Mouse (Mus musculus): ENCODE results near the gene Blnk.

The Blnk gene

DNA sequence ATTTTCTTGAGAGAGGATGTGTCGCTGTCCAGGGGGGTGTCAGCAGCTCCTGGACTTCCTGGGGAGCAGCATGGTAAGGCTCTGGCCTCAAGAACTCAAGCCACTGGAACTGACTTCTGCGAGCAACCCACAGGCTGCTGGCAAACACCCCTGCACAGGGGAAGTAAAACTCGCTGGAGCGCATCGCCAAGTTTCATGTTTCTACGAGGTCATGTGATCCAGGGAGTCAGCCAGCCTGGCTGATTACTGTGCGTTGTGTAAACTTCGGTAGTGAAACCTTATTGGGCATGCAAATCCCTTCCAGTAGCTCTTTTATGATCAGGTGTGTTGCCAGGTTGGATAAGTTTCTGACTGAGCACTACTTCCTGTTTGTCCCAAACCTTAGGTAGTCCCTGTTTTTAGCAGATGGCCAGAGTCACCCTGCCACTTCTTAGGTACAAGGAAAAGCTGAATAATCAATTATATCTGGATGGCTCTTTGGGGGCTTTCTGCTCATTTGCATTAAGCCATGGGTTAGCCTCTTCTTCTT lies at the start of gene Blnk:
Gene Blnk, minus strand, starts transcription at position 479 of the 529 bp plus-strand sequence.
- DNase-seq, result peak; percentile 44

DNA sequence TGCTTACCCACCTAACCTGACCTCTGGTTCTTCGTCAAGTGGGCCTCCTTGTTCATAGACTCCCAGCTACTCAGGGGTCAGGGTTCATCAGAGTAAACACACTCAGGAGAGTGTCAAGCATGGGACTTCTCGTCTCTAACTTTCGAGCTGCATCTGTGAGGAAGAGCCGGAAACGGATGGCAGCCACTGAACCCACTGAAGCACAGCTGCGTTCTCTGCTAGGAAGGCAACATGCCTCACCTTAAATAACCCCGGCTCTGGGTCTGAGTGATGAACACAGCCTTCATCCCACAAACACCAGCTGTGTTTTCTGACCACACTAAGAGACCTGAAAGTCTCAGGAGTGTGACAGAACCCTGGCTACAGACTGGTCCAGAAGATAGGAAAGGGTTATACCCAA lies 44.8 kb upstream of the Blnk start:
- no peak for DNase-seq

DNA sequence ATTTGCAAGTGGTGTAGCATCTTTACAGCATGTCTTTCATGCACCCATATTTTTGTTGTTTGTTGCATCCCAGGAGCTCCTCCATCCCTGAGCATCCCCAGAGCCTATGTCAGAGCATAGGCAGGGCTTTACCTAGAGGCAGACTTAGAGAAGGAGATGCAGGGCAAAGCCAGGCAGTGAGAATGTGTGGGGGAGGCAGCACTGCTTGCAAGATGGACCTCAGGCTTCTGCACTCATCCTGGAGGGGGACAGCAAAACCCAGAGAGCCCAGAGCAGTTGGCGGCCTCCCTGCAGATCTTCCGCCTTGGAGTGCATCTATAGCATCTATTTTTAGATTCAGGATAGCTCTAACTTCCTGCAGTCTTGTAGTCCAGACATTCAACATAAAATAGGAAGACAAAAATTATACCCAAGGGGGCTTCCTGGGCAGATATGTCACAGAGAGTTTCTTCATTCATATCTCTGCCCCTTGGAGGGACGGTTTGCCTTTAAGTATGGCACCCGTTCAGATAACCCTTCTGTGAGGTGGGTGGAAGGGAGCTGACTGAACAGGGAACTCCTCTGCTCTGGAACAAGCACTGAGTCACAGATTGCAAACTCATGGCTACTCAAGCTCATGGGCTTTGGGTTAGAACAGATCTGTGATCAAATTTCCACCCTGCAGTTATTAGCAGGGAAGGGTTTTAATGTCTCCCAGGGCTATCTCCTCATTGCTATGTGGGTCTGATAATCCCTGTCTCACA lies 41.6 kb upstream of the Blnk start:
- no peak for DNase-seq

DNA sequence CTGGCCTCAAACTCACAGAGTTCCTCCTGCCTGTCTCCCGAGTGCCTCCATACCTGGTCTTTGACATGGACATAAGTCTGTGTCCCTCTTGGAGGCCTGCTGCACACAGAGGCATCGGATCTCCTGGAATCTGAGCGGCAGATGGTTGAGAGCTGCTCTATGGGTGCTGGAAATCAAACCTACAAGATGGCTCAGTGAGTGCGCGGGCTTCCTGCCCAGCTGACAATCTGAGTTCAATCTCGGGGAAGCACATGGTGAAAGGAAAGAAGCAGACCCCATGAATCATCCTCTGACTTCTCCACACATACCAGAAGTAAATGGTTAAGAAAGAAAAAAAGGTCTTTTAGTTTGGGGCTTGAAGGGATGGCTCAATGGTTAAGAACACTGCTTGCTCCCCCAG lies 37.5 kb upstream of the Blnk start:
- no peak for DNase-seq

DNA sequence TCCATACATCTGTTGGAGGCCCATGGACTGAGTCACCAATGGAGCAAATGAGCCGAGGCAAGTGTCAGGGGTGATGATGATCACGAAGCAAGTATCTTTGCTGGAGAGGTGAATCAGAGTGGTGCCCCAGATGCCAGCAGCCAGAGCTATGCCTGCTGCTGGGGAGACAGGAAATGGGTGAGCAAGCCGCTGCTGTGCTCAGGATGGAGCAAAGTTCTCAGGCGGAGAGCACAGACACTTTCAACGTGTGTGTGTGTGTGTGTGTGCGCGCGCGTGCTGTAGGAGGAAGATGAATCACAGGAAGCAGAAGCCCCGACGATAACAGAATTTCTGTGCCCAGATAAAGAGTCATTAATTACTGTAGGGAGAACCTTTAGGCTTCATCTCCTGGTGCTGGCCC lies 36.7 kb upstream of the Blnk start:
- DNase-seq, result no peak

DNA sequence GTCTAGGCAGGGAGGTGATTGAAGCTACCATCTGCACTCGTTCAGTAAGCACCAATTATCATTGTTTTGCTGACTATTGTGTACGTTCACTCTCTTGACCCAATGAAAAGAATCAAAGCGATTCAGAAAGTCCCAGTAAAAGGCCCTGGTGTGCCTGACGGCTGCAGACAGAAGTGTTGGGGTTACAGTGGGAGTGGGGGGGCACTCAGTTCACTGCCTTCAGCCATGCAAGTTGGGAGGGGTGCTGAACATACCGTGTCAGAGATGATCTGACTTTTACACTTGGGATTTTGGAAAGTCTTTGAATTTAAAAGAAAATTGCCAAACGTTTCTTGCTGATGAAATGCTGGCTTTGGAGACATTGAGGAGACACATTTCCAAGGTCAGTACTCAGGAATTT lies 35.8 kb upstream of the Blnk start:
- no peak for DNase-seq

DNA sequence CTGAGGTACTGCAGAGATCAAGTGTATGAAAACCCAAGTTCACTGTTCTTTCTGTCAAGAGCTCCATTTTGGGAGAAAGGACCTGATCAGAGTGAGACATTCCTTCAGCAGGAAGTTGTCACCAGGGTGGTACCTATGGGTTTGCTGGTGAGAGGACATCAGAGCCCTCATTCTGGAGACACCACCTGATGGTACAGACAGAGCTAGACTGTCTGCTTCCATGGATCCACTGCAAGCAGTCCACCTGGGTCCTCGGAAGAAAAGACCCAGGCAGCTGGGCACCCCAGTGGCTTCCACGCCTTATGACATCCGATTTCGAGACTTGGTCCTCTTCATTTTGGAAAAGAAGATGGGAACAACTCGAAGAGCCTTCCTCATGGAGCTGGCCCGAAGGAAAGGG lies 34.9 kb upstream of the Blnk start, which contains the start of gene Dntt:
Gene Dntt, plus strand, starts transcription at position 57 of the 400 bp plus-strand sequence.
- DNase-seq, result no peak

DNA sequence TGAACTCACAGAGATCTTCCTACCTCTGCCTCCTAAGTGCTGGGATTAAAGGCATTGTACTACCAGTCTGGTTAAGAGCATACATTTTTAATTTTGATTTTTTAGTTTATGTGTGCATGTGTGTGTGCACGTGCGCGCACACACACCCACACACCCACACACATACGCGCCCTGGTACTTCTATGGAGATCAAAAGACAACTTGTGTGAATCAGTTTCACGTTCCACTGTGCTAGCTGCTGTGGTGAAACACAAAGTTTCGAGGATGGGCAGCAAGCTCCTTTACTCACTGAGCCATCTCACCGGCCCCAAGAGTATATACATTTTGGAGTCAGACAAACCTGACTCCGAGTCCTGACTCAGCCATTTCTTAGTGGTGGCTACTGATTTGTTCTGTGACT lies 33.3 kb upstream of the Blnk start:
- no peak for DNase-seq

DNA sequence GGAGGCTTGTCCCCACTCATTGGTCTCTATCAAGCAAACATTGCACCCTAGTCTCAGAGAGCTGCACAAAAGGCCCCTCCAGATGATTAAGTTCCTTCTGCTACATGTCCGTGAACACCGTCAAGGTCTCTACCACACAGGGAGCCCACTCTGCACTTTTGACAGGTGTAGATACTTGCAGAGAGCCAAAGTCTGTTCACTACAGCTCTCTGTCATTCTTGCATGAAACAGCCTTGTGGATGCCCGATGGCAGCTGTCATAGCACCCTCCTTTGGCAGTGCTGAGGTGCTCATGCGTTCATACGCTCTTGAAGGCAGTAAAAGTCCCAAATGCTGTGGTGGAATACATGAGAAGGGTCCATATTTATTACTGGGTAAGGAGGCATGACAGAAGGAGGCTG lies 32.7 kb upstream of the Blnk start:
- DNase-seq, result no peak

DNA sequence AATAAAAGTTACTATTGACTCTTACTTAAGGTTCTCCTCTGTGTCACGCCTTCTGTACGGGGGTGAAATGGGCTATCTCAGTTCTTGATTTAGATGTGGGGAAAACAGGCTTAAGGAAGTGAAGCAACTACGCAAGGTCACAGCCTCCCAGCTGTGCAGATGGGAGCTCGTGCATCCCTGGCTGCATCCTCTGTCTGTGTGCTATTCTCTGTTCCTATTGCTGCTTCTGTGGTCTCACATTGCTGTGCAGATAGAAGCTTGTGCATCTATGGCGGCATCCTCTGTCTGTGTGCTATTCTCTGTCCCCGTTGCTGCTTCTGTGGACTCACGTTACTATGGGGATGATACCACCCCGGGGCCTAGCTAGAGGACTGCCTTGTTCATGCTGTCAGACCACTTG lies 32.2 kb upstream of the Blnk start:
- no peak for DNase-seq

DNA sequence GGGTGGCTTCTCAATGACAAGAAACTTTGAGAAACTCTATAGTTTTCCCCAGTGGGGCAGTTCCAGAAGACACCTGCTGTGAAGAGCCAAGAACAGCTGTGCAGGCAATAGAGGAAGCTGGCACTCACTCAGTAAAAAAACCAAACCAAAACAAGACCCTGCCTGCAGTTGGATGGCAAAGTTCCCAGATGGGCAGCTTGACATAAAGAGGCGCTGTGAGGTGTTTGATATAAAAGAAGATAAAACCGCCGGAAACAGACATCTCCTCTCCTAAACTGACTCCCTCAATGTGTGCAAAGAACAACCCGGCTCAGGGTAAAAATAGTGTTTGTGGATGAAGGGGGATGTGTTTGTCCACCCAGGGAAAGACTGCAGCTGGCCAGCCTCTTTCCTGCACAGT lies 27.9 kb upstream of the Blnk start:
- no peak for DNase-seq

DNA sequence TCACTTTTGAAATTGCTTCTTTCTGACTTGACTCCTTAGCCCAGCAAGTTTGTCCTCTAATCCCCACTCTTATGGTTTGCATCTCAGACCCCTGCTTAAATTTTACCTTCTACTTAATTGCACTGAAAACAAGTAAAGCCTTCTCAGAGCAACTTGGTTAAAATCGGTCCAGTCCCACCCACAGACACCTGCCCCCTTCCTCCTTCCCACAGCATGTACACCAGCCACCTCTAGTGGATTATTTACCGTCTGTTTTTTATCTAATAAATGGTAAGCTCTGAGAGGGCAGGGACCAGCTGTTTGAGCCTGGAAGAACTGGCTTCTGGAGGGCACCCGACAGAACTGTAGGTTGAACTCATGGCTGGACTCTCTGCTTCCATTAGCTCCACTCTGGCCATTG lies 26.2 kb upstream of the Blnk start:
- DNase-seq, result no peak

DNA sequence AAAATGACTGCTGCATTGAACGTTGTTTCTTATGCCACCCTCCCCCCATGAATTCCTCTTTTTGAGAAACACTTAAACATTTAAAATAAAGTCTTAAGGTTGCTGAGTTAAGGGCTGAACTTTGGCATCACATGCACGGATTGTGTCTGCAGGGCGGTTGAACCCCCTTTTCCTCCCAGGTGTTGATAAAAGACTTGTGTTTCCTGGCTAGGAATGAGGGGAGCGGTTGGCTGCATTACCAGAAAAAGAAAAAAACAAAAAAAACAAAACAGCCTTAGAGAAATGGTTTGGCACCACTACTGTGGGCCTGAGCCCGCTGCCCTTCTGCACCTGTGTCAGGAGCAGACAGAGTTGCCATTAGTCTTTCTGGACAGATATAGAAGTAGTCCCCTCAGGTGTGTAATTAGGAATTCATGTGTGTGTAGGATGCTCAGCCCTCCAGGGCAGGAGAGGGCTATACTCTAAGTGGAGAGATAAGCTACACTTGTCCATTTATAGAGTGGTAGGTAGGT lies 24.9 kb upstream of the Blnk start:
- DNase-seq, result no peak

DNA sequence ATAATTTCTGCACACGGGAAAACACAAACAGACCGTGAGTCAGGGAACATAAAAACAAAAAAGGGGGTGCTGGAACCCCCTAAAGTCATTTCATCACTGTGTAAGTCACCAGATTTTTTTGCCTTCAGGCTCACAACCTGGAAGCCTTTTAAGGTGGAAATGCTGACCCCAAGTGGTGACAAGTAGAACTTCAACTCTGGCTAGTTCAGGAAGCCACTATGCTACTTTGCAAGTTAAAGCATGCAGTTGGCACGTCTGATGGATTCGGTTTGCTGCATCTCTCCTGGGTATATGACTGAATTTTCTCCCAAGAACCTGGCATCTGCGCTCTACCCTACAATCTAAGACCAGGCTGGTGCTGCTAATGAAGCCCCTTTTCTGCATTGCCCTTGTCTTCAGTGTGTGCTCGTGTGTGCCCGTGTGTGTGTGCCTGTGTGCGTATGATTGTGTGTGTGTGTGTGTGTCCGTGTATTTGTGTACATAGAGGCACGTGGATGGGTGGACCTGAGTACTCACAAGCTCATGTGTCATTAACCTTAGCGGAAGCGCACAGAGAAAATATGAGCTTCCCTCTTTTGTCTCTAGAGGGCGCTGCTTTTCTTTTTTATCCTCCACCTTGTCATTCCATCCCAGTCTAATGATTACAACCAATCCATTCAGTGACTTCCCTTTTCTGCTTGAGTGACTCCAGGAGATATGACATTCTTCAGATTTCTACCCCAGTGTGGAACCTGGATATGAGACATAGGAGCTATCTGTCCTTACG lies 21.8 kb upstream of the Blnk start:
- peak; percentile 83 for DNase-seq

DNA sequence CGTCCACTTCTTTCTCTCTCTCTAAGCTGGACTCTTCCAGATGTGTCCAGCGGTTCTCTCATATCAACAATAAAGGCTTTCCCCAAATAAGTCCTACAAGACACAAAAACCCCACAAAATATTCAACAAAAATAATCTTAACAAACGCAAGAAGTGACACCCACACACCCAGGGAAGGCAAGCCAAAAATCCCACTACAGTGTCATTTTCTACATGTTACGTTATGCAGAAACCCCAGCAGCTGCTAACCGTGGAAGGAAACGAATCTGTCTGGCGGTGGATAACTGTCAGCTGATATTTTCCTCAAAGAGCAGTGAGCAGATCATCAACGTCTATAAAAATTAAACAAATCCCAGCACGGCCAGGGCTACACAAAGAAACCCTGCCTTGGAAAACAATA lies 19.7 kb upstream of the Blnk start:
- no peak for DNase-seq

DNA sequence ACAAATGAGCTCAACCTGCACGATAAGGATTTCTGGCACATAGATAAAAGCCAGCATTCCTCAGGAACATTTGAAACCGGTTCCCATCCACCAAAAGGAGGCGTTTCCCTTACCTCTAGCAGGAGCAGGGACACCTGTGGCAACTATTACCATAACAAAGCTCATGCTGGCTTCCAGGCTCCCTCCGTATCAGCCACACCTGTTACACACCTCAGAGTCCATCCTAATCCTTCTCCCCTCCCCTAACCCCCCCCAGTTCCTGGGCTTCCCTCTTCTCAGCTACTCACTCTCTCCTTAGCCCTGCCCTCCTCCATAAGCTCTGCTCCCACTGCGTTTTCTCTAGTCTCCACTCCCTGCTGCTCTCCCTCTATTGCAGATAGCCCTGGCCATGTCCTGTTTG lies 19.3 kb upstream of the Blnk start:
- no peak for DNase-seq

DNA sequence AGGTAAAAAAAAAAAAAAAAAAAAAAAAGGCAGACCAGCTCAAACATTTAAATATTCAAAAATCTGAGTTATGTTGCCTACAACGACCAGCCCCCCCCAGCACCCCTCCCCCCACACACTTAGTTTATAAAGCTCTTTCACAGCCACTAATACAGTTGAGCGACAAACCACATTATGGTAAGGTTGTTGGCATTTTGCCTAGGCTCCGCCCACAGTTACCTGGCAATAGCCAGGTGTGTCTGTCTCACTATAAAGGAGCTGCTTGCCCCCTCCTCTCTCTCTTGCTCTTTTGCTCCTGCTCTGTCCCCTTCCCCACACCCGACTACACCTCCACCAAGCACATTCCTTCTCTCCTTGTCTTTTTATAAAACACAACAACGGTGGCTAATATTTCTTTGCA lies 17.3 kb upstream of the Blnk start:
- DNase-seq, result no peak

DNA sequence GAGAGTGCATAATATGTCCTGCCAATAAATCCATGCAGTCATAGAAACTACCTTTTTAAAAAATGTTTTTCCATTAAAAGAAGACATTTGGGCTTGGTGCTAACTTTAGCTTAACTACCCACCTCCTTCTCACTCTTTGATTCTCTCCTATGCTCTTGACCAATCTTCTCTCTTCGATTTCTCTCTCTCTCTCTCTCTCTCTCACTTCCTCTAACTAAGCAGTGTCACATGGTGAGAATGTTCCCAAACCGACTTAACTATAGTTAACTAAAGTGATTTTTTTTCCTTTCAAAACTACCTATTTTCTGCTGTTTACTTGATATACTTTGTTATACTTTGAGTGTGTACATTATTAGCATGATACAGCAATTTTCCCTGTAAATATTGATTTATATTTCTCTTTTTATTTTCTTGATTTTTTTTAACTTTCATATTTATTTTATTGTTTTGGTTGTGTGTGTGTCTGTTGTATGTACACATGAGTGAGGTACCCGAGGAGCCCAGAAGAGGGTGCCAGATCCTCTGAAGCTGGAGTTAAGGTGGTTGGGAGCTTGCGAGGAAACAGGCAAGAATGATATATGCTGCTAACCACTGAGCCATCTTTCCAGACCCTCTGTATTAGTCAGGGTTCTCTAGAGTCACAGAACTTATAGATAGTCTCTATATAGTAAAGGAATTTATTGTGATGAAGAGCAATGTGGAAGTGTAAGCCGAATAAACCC lies 14.5 kb upstream of the Blnk start:
- DNase-seq, result no peak

DNA sequence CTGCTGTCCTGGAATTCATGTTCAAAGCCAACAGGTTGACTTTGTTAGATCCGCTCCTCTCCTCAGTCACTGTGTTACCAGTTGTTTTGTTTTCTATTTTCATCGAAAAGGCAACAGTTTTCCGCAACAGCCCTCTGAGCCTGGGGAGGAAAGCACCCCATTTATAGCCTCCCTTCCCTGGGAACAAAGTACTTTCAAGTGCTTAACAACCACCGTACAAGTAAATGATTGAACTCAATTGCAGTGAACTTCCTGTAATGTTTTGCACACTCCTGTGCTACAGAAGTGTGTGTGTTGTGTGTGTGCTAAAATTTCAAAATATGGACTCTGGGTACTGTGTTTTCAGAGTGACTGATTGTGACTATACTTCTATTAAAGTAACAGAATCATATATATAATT lies 13.4 kb upstream of the Blnk start:
- DNase-seq, result no peak

DNA sequence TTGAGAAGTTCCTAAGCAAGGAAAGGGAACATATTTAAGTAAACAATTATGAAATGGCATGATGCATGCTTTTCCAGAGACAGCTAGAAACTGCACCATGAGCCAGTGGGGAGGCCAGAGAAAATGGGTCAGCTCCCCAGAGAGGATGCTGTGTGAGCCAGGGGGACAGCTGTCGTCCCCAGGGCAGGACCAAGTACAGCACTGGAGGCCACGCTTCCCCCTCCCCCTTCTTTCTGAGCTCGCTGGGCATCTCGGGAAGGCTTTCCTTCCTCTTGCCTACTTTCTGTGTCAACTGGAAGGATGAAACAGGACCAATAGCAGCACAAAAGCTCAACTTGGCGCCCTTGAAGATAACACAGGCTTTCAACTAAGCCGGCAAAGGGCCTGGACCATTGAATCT lies 13.0 kb upstream of the Blnk start:
- DNase-seq, result no peak

DNA sequence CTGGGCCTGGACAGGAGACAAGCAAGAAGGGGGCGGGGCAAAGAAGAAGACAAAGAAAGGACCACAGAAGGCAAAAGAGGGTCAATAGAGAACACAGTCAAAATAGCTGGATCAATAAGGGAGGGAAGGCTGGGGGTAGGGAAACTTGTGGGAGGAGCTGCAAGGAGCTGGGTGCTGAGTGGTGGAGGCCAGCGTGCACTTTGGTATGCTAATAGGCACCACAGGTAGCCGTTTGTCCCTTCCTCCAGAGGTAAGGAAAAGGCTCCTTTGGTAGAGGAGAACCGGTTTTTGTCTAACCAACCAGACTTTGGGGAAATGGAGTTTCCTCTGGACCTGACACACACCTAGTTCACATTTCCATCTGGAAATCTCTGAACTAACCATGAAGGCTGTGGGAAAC lies 12.3 kb upstream of the Blnk start:
- no peak for DNase-seq

DNA sequence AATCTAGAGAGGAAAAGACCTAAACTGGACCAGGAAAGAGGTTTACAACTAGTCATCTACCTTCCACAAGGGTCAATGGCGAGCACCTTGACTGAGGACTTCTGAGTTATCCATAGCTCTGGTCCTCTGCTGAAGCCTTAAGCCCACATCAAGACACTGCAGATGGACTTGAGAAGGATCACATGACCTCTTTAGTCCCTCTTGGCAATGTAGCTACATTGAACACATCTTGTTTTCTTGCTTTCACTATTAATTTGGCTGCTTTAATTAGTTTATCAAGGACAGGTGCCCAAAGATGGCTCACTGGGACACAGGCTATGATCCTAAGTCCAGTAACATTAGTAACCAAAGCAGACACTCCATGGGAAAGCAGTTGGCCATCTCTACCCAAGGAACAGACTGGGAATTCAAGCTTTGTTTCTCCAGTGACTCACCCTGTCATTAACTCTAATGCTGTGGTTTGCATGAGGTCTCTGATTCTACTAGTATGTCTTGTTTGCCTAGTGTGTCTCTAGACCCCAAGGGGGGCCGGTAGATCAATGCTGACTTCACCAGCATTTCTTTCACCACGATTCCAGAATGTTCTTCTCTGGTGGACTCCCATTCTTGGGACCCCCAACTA lies 9.5 kb upstream of the Blnk start:
- no peak for DNase-seq

DNA sequence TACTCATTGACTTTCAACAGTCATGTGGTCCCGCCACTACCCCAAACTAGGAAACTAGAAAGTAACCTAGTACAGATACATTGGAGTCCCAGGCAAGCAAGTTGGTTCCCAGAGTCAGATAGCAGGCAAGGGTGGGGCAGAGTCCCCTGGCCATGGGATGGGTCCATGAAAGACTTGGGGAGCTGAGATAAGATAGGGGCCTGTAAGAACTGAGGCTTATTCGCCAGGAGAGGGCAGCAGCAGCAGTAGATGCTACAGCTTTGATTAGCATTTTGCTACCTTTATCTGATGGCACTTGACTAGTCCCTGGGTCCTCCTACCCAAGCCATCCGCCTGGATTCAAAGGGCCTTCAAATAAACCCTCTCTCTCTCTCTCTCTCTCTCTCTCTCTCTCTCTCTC lies 5.2 kb upstream of the Blnk start:
- no peak for DNase-seq

All from embryo, embryonic 11 days (tissue).